8 mouse cellular contexts compared by ENCODE assay signal in genomic region chr1:185684638-185685037, GRCm38 (mm10).
DNase-seq lines count a peak whose midpoint lies in the region; ATAC-seq and TF ChIP-seq lines count a peak whose summit lies in the region.

No protein-coding gene starts in this region.

- H3K27ac ChIP-seq in heart, embryonic 10.5 days = no peak overlapping the region
- no peak overlapping the region for H3K27ac ChIP-seq in thymus, adult 2 months (ENCODE audit: control insufficient read depth, insufficient read depth, low read length)
- no peak overlapping the region for H3K27ac ChIP-seq in hindbrain, embryonic 14.5 days

- 0 out of 2 replicates have a peak, but pooled peaks have one; percentile 27 for TF ChIP-seq CTCF in thymus, adult 2 months (IDR thresholded peaks at IDR 0.05; ENCODE audit: borderline replicate concordance, control insufficient read depth, extremely low read depth, insufficient read depth, low read length, poor library complexity)

- H3K4me3 ChIP-seq in heart, embryonic 10.5 days = no peak overlapping the region
- H3K4me3 ChIP-seq in thymus, adult 2 months (ENCODE audit: control insufficient read depth, insufficient read depth, low read length) = no peak overlapping the region
- no peak overlapping the region for H3K4me3 ChIP-seq in hindbrain, embryonic 14.5 days (replicated peaks; ENCODE audit: low read length)

- 76% methylated on average over 9 of the region's 9 CpGs for WGBS in heart, embryonic 10.5 days
- 80% methylated on average over 9 of the region's 9 CpGs for WGBS in thymus, adult 2 months
- 79% methylated on average over 9 of the region's 9 CpGs for WGBS in hindbrain, embryonic 14.5 days

- H3K9ac ChIP-seq in hindbrain, embryonic 14.5 days = no peak overlapping the region

- no peak overlapping the region for H3K4me2 ChIP-seq in hindbrain, embryonic 14.5 days (replicated peaks)

- ATAC-seq in common myeloid progenitor, adult 5-6 weeks (replicated peaks; ENCODE audit: low read depth, poor library complexity, severe bottlenecking) = peak; percentile 71; the same call in 1 of the 2 replicates
- ATAC-seq in hindbrain, embryonic 14.5 days (ENCODE audit: low FRiP score) = no peak

- 0 out of 2 replicates have a peak, but pooled peaks cover 6% of the 10 kb centered on the region for H3K4me1 ChIP-seq in heart, embryonic 10.5 days
- no peaks in the 10 kb centered on the region for H3K4me1 ChIP-seq in thymus, adult 2 months (replicated peaks; ENCODE audit: control insufficient read depth, insufficient read depth, low read length)
- H3K4me1 ChIP-seq in hindbrain, embryonic 14.5 days (replicated peaks; ENCODE audit: control insufficient read depth, insufficient read depth, low read length) = no peaks in the 10 kb centered on the region

- peak; percentile 35 for DNase-seq in heart, postnatal 4 days
- no peak for DNase-seq in heart, embryonic 10.5 days (ENCODE audit: low spot score)
- peak; percentile 5 for DNase-seq in thymus, adult 2 months
- no peak for DNase-seq in thymus, postnatal 36 days
- peak; percentile 19 for DNase-seq in mesoderm, embryonic 11.5 days (ENCODE audit: low read depth, low spot score)
- DNase-seq in hindbrain, embryonic 14.5 days (ENCODE audit: low spot score) = no peak
- DNase-seq in gastrocnemius, postnatal 10 days = no peak

- H3K36me3 ChIP-seq in heart, embryonic 10.5 days = no peaks in the 10 kb centered on the region
- H3K36me3 ChIP-seq in thymus, adult 2 months (ENCODE audit: control insufficient read depth, insufficient read depth, low read length) = no peaks in the 10 kb centered on the region
- no peaks in the 10 kb centered on the region for H3K36me3 ChIP-seq in hindbrain, embryonic 14.5 days (replicated peaks; ENCODE audit: control insufficient read depth, insufficient read depth)

- H3K27me3 ChIP-seq in heart, embryonic 10.5 days (ENCODE audit: insufficient read depth, poor library complexity, severe bottlenecking) = no peaks in the 10 kb centered on the region
- H3K27me3 ChIP-seq in thymus, adult 2 months (ENCODE audit: control insufficient read depth, insufficient read depth, low read length) = no peaks in the 10 kb centered on the region
- H3K27me3 ChIP-seq in hindbrain, embryonic 14.5 days (ENCODE audit: control insufficient read depth, insufficient read depth, low read length) = no peaks in the 10 kb centered on the region

- TF ChIP-seq POLR2A in thymus, adult 2 months (IDR thresholded peaks at IDR 0.05; ENCODE audit: control insufficient read depth, extremely low read depth, insufficient read depth, low read length, poor library complexity) = no peak

- no peaks in the 10 kb centered on the region for H3K9me3 ChIP-seq in heart, embryonic 10.5 days
- no peaks in the 10 kb centered on the region for H3K9me3 ChIP-seq in hindbrain, embryonic 14.5 days (ENCODE audit: control insufficient read depth, low read length)

Comparison
In these comparisons a context has a peak if more than half of its experiments do, and no peak if none do; other contexts are left out.
1. DNase-seq: peak in heart, postnatal 4 days (single experiment), thymus, adult 2 months (single experiment) and mesoderm, embryonic 11.5 days (single experiment); none in heart, embryonic 10.5 days (single experiment), thymus, postnatal 36 days (0 of 2), hindbrain, embryonic 14.5 days (single experiment) and gastrocnemius, postnatal 10 days (single experiment).